Mouse (Mus musculus) kidney, embryonic 15.5 days (tissue): ENCODE measurements around the gene Cdc25b. TPM values are rescaled to one million over a fixed set of nuclear protein-coding genes. Genes with fewer than 3 reads are reported as not detected.

Experiments used
- ATAC-seq: fragments of 200-750 bp; cut with Nextera tagmentation; replicated peaks from 2 replicates; pipeline ENCODE4 v1.8.0; 2017; ENCODE audit warnings: moderate TSS enrichment; ENCODE audit not compliant: low FRiP score
- H3K27ac ChIP-seq: fragments of 300-500 bp; sonication (generic); 2 replicates; pipeline ENCODE4 v1.5.1; 2015; ENCODE audit warnings: mild to moderate bottlenecking, inconsistent platforms
- H3K27me3 ChIP-seq: fragments of 300-500 bp; sonication (generic); 2 replicates; pipeline ENCODE4 v1.6.1; 2015; ENCODE audit warnings: inconsistent platforms
- H3K36me3 ChIP-seq: fragments of 300-500 bp; sonication (generic); 2 replicates; pipeline ENCODE4 v1.6.1; 2015; ENCODE audit warnings: inconsistent platforms
- H3K4me1 ChIP-seq: fragments of 300-500 bp; sonication (generic); 2 replicates; pipeline ENCODE4 v1.6.1; 2015; ENCODE audit warnings: inconsistent platforms
- H3K4me2 ChIP-seq: fragments of 300-500 bp; sonication (generic); 2 replicates; pipeline ENCODE4 v1.6.1; 2015; ENCODE audit warnings: moderate library complexity, mild to moderate bottlenecking, inconsistent platforms
- H3K4me3 ChIP-seq: fragments of 300-500 bp; sonication (generic); replicated peaks from 2 replicates; pipeline ENCODE4 v1.5.1; 2015; ENCODE audit warnings: mild to moderate bottlenecking, inconsistent platforms
- H3K9ac ChIP-seq: fragments of 300-500 bp; sonication (generic); 2 replicates; pipeline ENCODE4 v1.6.1; 2015; ENCODE audit warnings: mild to moderate bottlenecking, inconsistent platforms
- H3K9me3 ChIP-seq: fragments of 300-500 bp; sonication (generic); replicated peaks from 2 replicates; pipeline ENCODE4 v1.6.1; 2016; ENCODE audit warnings: inconsistent platforms
- WGBS: fragments of 180-500 bp; shearing (Covaris S2); methylation state at CpG from one replicate; pipeline ENCODE4 v1.1.7; 2015; ENCODE audit warnings: mixed read lengths; 5-methylcytosine and 5-hydroxymethylcytosine counted together
- polyA plus RNA-seq: library from polyadenylated mRNA; unstranded; fragments of >200 nt; fragmentation: Nextera tagmentation; extraction: Ambion mirVana; gene quantifications from 2 replicates; pipeline ENCODE4 v1.2.1, GENCODE M21; 2015

Gene Cdc25b
- polyA plus RNA-seq, 1 experiment from 2014 or later: 71.5 TPM

GRCm38 (mm10) chr2:131203816-131204409, 17.2 kb downstream of the Cdc25b start:
- peaks cover 17% of the 10 kb centered on the region; the same call in 1 of the 2 replicates for H3K36me3 ChIP-seq
- no peak overlapping the region for H3K4me2 ChIP-seq
- no peak for ATAC-seq
- H3K9me3 ChIP-seq: no peaks in the 10 kb centered on the region
- H3K9ac ChIP-seq: no peak overlapping the region
- no peak overlapping the region for H3K4me3 ChIP-seq
- H3K27ac ChIP-seq: peak overlapping the region; percentile 67
- H3K4me1 ChIP-seq: peaks cover 18% of the 10 kb centered on the region
- no peaks in the 10 kb centered on the region for H3K27me3 ChIP-seq
- 75% methylated on average over 6 of the region's 6 CpGs for WGBS

GRCm38 (mm10) chr2:131204410-131204981, 17.7 kb downstream of the Cdc25b start:
- Histone ChIP-seq H3K9ac (no peak overlapping the region), H3K27ac (peak overlapping the region; percentile 92), H3K4me1 (peaks cover 23% of the 10 kb centered on the region), H3K4me3 (no peak overlapping the region), H3K9me3 (no peaks in the 10 kb centered on the region), H3K4me2 (peak overlapping the region; percentile 21; the same call in 1 of the 2 replicates), H3K36me3 (peaks cover 11% of the 10 kb centered on the region; the same call in 1 of the 2 replicates), H3K27me3 (no peaks in the 10 kb centered on the region)
- WGBS: 38% methylated on average over 7 of the region's 7 CpGs
- peak; percentile 78 for ATAC-seq

- ATAC-seq: no peak
- H3K4me1 ChIP-seq: peaks cover 26% of the 10 kb centered on the region
- no peaks in the 10 kb centered on the region for H3K9me3 ChIP-seq
- H3K9ac ChIP-seq: no peak overlapping the region
- H3K36me3 ChIP-seq: peaks cover 1% of the 10 kb centered on the region; the same call in 1 of the 2 replicates
- H3K4me2 ChIP-seq: no peak overlapping the region
- no peak overlapping the region for H3K27ac ChIP-seq
- WGBS: 86% methylated on average over 8 of the region's 8 CpGs
- H3K27me3 ChIP-seq: no peaks in the 10 kb centered on the region
- no peak overlapping the region for H3K4me3 ChIP-seq
Observed at GRCm38 (mm10) chr2:131205521-131206182, 18.9 kb downstream of the Cdc25b start.

- Histone ChIP-seq H3K4me3 (no peak within 1 kb of the TSS), H3K27ac (no peak within 1 kb of the TSS), H3K27me3 (no peaks in the 10 kb centered on the region), H3K4me1 (peaks cover 34% of the 10 kb centered on the region), H3K36me3 (no peaks in the 10 kb centered on the region), H3K9me3 (no peaks in the 10 kb centered on the region), H3K9ac (no peak within 1 kb of the TSS), H3K4me2 (no peak within 1 kb of the TSS)
- 62% methylated on average over 4 of the region's 4 CpGs for WGBS
- ATAC-seq: no peak
Observed at GRCm38 (mm10) chr2:131206778-131207177, 20.0 kb downstream of the Cdc25b start, which contains the start of gene Ap5s1. Gene Ap5s1 (plus strand): TSS chr2:131207078.

- Histone ChIP-seq H3K4me3 (no peak overlapping the region), H3K27me3 (no peaks in the 10 kb centered on the region), H3K9me3 (no peaks in the 10 kb centered on the region), H3K9ac (no peak overlapping the region), H3K4me2 (no peak overlapping the region), H3K27ac (no peak overlapping the region), H3K4me1 (peaks cover 35% of the 10 kb centered on the region), H3K36me3 (peaks cover 11% of the 10 kb centered on the region)
- no peak for ATAC-seq
- 98% methylated on average over 2 of the region's 2 CpGs for WGBS
Observed at GRCm38 (mm10) chr2:131208356-131208755, 21.6 kb downstream of the Cdc25b start.

- H3K4me1 ChIP-seq: peaks cover 30% of the 10 kb centered on the region
- peaks cover 14% of the 10 kb centered on the region for H3K36me3 ChIP-seq
- peak overlapping the region; percentile 57; the same call in 1 of the 2 replicates for H3K4me3 ChIP-seq
- no peaks in the 10 kb centered on the region for H3K9me3 ChIP-seq
- H3K27ac ChIP-seq: peak overlapping the region; percentile 90
- 77% methylated on average over 4 of the region's 4 CpGs for WGBS
- peak overlapping the region; percentile 41; the same call in 1 of the 2 replicates for H3K9ac ChIP-seq
- peak overlapping the region; percentile 54 for H3K4me2 ChIP-seq
- H3K27me3 ChIP-seq: no peaks in the 10 kb centered on the region
- ATAC-seq: peak; percentile 7
Observed at GRCm38 (mm10) chr2:131209125-131209795, 22.5 kb downstream of the Cdc25b start.

- Histone ChIP-seq H3K4me2 (peak overlapping the region; percentile 54), H3K4me1 (peaks cover 21% of the 10 kb centered on the region), H3K36me3 (peaks cover 19% of the 10 kb centered on the region), H3K9me3 (no peaks in the 10 kb centered on the region), H3K27ac (peak overlapping the region; percentile 90), H3K9ac (peak overlapping the region; percentile 41), H3K4me3 (peak overlapping the region; percentile 57), H3K27me3 (no peaks in the 10 kb centered on the region)
- 1% methylated on average over 50 of the region's 50 CpGs for WGBS
- ATAC-seq: peak; percentile 97
Observed at GRCm38 (mm10) chr2:131209969-131210792, 23.4 kb downstream of the Cdc25b start.

- WGBS: 64% methylated on average over 9 of the region's 9 CpGs
- Histone ChIP-seq H3K27ac (peak overlapping the region; percentile 90), H3K27me3 (no peaks in the 10 kb centered on the region), H3K4me1 (peaks cover 16% of the 10 kb centered on the region), H3K4me3 (peak overlapping the region; percentile 57), H3K9me3 (no peaks in the 10 kb centered on the region), H3K36me3 (peaks cover 19% of the 10 kb centered on the region), H3K9ac (peak overlapping the region; percentile 41), H3K4me2 (peak overlapping the region; percentile 54)
- ATAC-seq: no peak
Observed at GRCm38 (mm10) chr2:131211026-131211615, 24.4 kb downstream of the Cdc25b start.

GRCm38 (mm10) chr2:131213773-131214172, 27.0 kb downstream of the Cdc25b start:
- H3K9me3 ChIP-seq: no peaks in the 10 kb centered on the region
- WGBS: 86% methylated on average over 7 of the region's 7 CpGs
- peaks cover 19% of the 10 kb centered on the region for H3K36me3 ChIP-seq
- no peaks in the 10 kb centered on the region for H3K27me3 ChIP-seq
- no peak overlapping the region for H3K27ac ChIP-seq
- peaks cover 20% of the 10 kb centered on the region for H3K4me1 ChIP-seq
- ATAC-seq: no peak
- no peak overlapping the region for H3K4me2 ChIP-seq
- H3K9ac ChIP-seq: no peak overlapping the region
- H3K4me3 ChIP-seq: no peak overlapping the region

GRCm38 (mm10) chr2:131215941-131216858, 29.5 kb downstream of the Cdc25b start:
- Histone ChIP-seq H3K4me1 (peaks cover 7% of the 10 kb centered on the region), H3K4me2 (no peak overlapping the region), H3K9ac (no peak overlapping the region), H3K27ac (no peak overlapping the region), H3K9me3 (no peaks in the 10 kb centered on the region), H3K27me3 (no peaks in the 10 kb centered on the region), H3K4me3 (no peak overlapping the region), H3K36me3 (peaks cover 19% of the 10 kb centered on the region)
- ATAC-seq: no peak
- WGBS: 78% methylated on average over 7 of the region's 7 CpGs
